Mouse (Mus musculus): ENCODE data around the gene Prkcb.

GRCm38 (mm10) chr7:122574418-122574817, 285.9 kb downstream of the Prkcb start:
- TF ChIP-seq CTCF (IDR thresholded peaks at IDR 0.05; ENCODE audit: low read depth, low read length) (no peak), EP300 (IDR thresholded peaks at IDR 0.05; ENCODE audit: insufficient read depth, low read depth, low read length) (no peak), POLR2A (IDR thresholded peaks at IDR 0.05; ENCODE audit: insufficient read depth, low read length) (no peak)
